Mouse (Mus musculus) T-helper 2 cell (primary cell): ENCODE data around the gene Furin.

Experiments
- in situ Hi-C: fragments of 300-600 bp; cut with MboI, MseI; formaldehyde crosslinking; loops from one replicate; pipeline ENCODE4 v1.15.1; 2025; ENCODE audit warnings: high pct_unique_total_duplicates

The Furin gene

GRCm38 (mm10) chr7:80427730-80428129 is 22.5 kb upstream of the Furin start:
- in situ Hi-C loops, result loop anchor here (5.0 kb wide), 1 partner anchor 40 kb away; the partner anchor contains the start of gene Fes

GRCm38 (mm10) chr7:80426363-80426762 is 21.1 kb upstream of the Furin start:
- in situ Hi-C loops, result loop anchor here (5.0 kb wide), 1 partner anchor 39 kb away; the partner anchor contains the start of gene Fes

GRCm38 (mm10) chr7:80424722-80425121 is 19.5 kb upstream of the Furin start:
- in situ Hi-C loops, result loop anchor here (5.0 to 25.0 kb wide), 2 partner anchors 37 to 1438 kb away; partner anchors contain the start of genes Fes, Gm10160 and Tm6sf1

- in situ Hi-C loops, result loop anchor here (25.0 kb wide), 1 partner anchor 1439 kb away; the partner anchor contains the start of genes Gm10160 and Tm6sf1
These were observed 17.7 kb upstream of the Furin start for GRCm38 (mm10) chr7:80422759-80423480.

GRCm38 (mm10) chr7:80421576-80421975 is 16.3 kb upstream of the Furin start:
- in situ Hi-C loops, result loop anchor here (25.0 kb wide), 1 partner anchor 1441 kb away; the partner anchor contains the start of genes Gm10160 and Tm6sf1

GRCm38 (mm10) chr7:80420586-80420985 is 15.3 kb upstream of the Furin start:
- in situ Hi-C loops, result loop anchor here (25.0 kb wide), 1 partner anchor 1442 kb away; the partner anchor contains the start of genes Gm10160 and Tm6sf1

GRCm38 (mm10) chr7:80419278-80419677 is 14.0 kb upstream of the Furin start:
- in situ Hi-C loops, result loop anchor here (25.0 kb wide), 1 partner anchor 1443 kb away; the partner anchor contains the start of genes Gm10160 and Tm6sf1

GRCm38 (mm10) chr7:80418036-80418435 is 12.8 kb upstream of the Furin start:
- in situ Hi-C loops, result loop anchor here (25.0 kb wide), 1 partner anchor 1444 kb away; the partner anchor contains the start of genes Gm10160 and Tm6sf1

- in situ Hi-C loops, result loop anchor here (25.0 kb wide), 1 partner anchor 1445 kb away; the partner anchor contains the start of genes Gm10160 and Tm6sf1
These were observed 12.4 kb upstream of the Furin start for GRCm38 (mm10) chr7:80417601-80418000.

GRCm38 (mm10) chr7:80416969-80417368 is 11.7 kb upstream of the Furin start:
- in situ Hi-C loops, result loop anchor here (25.0 kb wide), 1 partner anchor 1445 kb away; the partner anchor contains the start of genes Gm10160 and Tm6sf1

GRCm38 (mm10) chr7:80414303-80414855 is 9.1 kb upstream of the Furin start:
- in situ Hi-C loops, result loop anchor here (25.0 kb wide), 1 partner anchor 1448 kb away; the partner anchor contains the start of genes Gm10160 and Tm6sf1

GRCm38 (mm10) chr7:80413512-80414302 is 8.5 kb upstream of the Furin start:
- in situ Hi-C loops, result loop anchor here (25.0 kb wide), 1 partner anchor 1449 kb away; the partner anchor contains the start of genes Gm10160 and Tm6sf1

- in situ Hi-C loops, result loop anchor here (25.0 kb wide), 1 partner anchor 1450 kb away; the partner anchor contains the start of genes Gm10160 and Tm6sf1
These were observed 7.5 kb upstream of the Furin start for GRCm38 (mm10) chr7:80412781-80413180.

GRCm38 (mm10) chr7:80412279-80412678 is 7.0 kb upstream of the Furin start:
- in situ Hi-C loops, result loop anchor here (25.0 kb wide), 1 partner anchor 1450 kb away; the partner anchor contains the start of genes Gm10160 and Tm6sf1

- in situ Hi-C loops, result loop anchor here (25.0 kb wide), 1 partner anchor 1452 kb away; the partner anchor contains the start of genes Gm10160 and Tm6sf1
These were observed 5.1 kb upstream of the Furin start for GRCm38 (mm10) chr7:80410380-80410779.

GRCm38 (mm10) chr7:80407712-80408111 is 2.5 kb upstream of the Furin start:
- in situ Hi-C loops, result loop anchor here (25.0 kb wide), 1 partner anchor 1455 kb away; the partner anchor contains the start of genes Gm10160 and Tm6sf1

- in situ Hi-C loops, result loop anchor here (25.0 kb wide), 1 partner anchor 1456 kb away; the partner anchor contains the start of genes Gm10160 and Tm6sf1
These were observed 950 bp upstream of the Furin start for GRCm38 (mm10) chr7:80406186-80406585.

- in situ Hi-C loops, result loop anchor here (25.0 kb wide), 1 partner anchor 1458 kb away; the partner anchor contains the start of genes Gm10160 and Tm6sf1
These were observed 938 bp downstream of the Furin start for GRCm38 (mm10) chr7:80404101-80404894.

GRCm38 (mm10) chr7:80403551-80403950 is 1.7 kb downstream of the Furin start:
- in situ Hi-C loops, result loop anchor here (25.0 kb wide), 1 partner anchor 1459 kb away; the partner anchor contains the start of genes Gm10160 and Tm6sf1
